Mouse (Mus musculus): ENCODE data around the gene Syne1.

Syne1 gene

GRCm38 (mm10) chr10:5205570-5205969 lies 345.7 kb downstream of the Syne1 start:
- no peak for DNase-seq (ENCODE audit: low read depth, low spot score)

GRCm38 (mm10) chr10:5203837-5204236 lies 347.4 kb downstream of the Syne1 start:
- DNase-seq (ENCODE audit: low read depth, low spot score) = peak; percentile 92

GRCm38 (mm10) chr10:5197356-5197755 lies 353.9 kb downstream of the Syne1 start:
- no peak for DNase-seq (ENCODE audit: low read depth, low spot score)

- no peak for DNase-seq (ENCODE audit: low read depth, low spot score)
These were observed 355.0 kb downstream of the Syne1 start for GRCm38 (mm10) chr10:5196267-5196666.

- no peak for DNase-seq (ENCODE audit: low read depth, low spot score)
These were observed 356.0 kb downstream of the Syne1 start for GRCm38 (mm10) chr10:5195288-5195687.

- DNase-seq (ENCODE audit: low read depth, low spot score) = peak; percentile 80
These were observed 356.5 kb downstream of the Syne1 start for GRCm38 (mm10) chr10:5194671-5195234.

GRCm38 (mm10) chr10:5194081-5194670 lies 357.1 kb downstream of the Syne1 start:
- no peak for DNase-seq (ENCODE audit: low read depth, low spot score)

- no peak for DNase-seq (ENCODE audit: low read depth, low spot score)
These were observed 358.3 kb downstream of the Syne1 start for GRCm38 (mm10) chr10:5192861-5193490.

GRCm38 (mm10) chr10:5190756-5191155 lies 360.5 kb downstream of the Syne1 start:
- peak; percentile 94 for DNase-seq (ENCODE audit: low read depth, low spot score)

GRCm38 (mm10) chr10:5188890-5189289 lies 362.4 kb downstream of the Syne1 start:
- DNase-seq (ENCODE audit: low read depth, low spot score) = no peak

GRCm38 (mm10) chr10:5185156-5186083 lies 365.9 kb downstream of the Syne1 start:
- DNase-seq (ENCODE audit: low read depth, low spot score) = no peak

GRCm38 (mm10) chr10:5181771-5182176 lies 369.5 kb downstream of the Syne1 start:
- no peak for DNase-seq (ENCODE audit: low read depth, low spot score)

GRCm38 (mm10) chr10:5179891-5180290 lies 371.4 kb downstream of the Syne1 start:
- DNase-seq (ENCODE audit: low read depth, low spot score) = peak; percentile 70

GRCm38 (mm10) chr10:5177446-5178015 lies 373.8 kb downstream of the Syne1 start:
- DNase-seq (ENCODE audit: low read depth, low spot score) = no peak

- DNase-seq (ENCODE audit: low read depth, low spot score) = no peak
These were observed 374.9 kb downstream of the Syne1 start for GRCm38 (mm10) chr10:5176371-5176770.

- DNase-seq (ENCODE audit: low read depth, low spot score) = no peak
These were observed 380.9 kb downstream of the Syne1 start for GRCm38 (mm10) chr10:5170425-5170824.

- DNase-seq (ENCODE audit: low read depth, low spot score) = no peak
These were observed 383.8 kb downstream of the Syne1 start for GRCm38 (mm10) chr10:5167481-5167880.

GRCm38 (mm10) chr10:5165439-5165838 lies 385.8 kb downstream of the Syne1 start:
- DNase-seq (ENCODE audit: low read depth, low spot score) = no peak

GRCm38 (mm10) chr10:5163770-5164169 lies 387.5 kb downstream of the Syne1 start:
- DNase-seq (ENCODE audit: low read depth, low spot score) = no peak

GRCm38 (mm10) chr10:5163286-5163685 lies 388.0 kb downstream of the Syne1 start:
- DNase-seq (ENCODE audit: low read depth, low spot score) = no peak

- DNase-seq (ENCODE audit: low read depth, low spot score) = peak; percentile 16
These were observed 389.8 kb downstream of the Syne1 start for GRCm38 (mm10) chr10:5161394-5161872.

- DNase-seq (ENCODE audit: low read depth, low spot score) = peak; percentile 41
These were observed 391.6 kb downstream of the Syne1 start for GRCm38 (mm10) chr10:5159679-5160078.

Measured in telencephalon, adult 2 months (tissue).